ENCODE assay signal across 36 mouse cellular contexts in the genomic region with DNA sequence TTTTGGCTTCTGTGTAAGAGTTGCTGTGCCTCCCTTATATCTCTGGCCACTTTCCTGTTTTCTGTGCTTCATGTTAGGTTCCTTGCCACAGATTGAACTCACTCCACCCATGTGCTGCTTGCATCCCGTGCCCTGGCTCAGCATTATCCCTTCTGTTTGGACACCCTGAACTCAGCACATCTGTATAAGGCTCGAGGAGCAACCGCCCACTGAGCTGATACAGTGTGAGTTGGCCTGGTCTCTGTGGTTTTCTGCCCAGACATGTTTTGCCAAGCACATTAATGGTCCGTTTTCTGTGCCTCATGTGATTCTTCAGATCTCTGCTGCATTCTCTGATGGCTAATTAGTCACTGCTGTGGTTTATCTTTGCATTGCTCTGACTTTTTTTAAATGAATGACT. TPM values are rescaled to one million over a fixed set of nuclear protein-coding genes. Genes with fewer than 3 reads are reported as not detected.
DNase-seq lines count a peak whose midpoint lies in the region; ATAC-seq and TF ChIP-seq lines count a peak whose summit lies in the region.
"Had no signal": no experiment of that assay in that cellular context is flagged by ENCODE, and none has a peak within 500 bp of the region (broad histone marks: within the 10 kb centered on the region; RNA-seq: fewer than 3 reads in every experiment).

No protein-coding gene starts in this region.

- no peak overlapping the region for H3ac ChIP-seq in myocyte (ENCODE audit: control insufficient read depth, insufficient read length)

- no peak for ATAC-seq in midbrain, embryonic 13.5 days
- ATAC-seq in midbrain, postnatal 0 days (ENCODE audit: low FRiP score): no peak
- ATAC-seq: activated CD4-positive, CD25-positive, alpha-beta regulatory T cell, adult 4 months; forebrain, embryonic 13.5 days; forebrain, embryonic 16.5 days; hindbrain, postnatal 0 days; inflammation-experienced regulatory T-cells, adult 6 months had no signal

- H3K4me3 ChIP-seq in midbrain, embryonic 13.5 days (replicated peaks): no peak overlapping the region
- no peak overlapping the region for H3K4me3 ChIP-seq in midbrain, postnatal 0 days (ENCODE audit: low read depth, low read length)
- H3K4me3 ChIP-seq in embryonic fibroblast, embryonic 13.5 days (ENCODE audit: insufficient read depth, low read length): no peak overlapping the region
- H3K4me3 ChIP-seq in myocyte: no peak overlapping the region
- H3K4me3 ChIP-seq: embryonic facial prominence, embryonic 12.5 days; embryonic facial prominence, embryonic 15.5 days; erythroblast, embryonic 14.5 days; forebrain, embryonic 10.5 days; forebrain, embryonic 13.5 days; heart, adult 2 months; heart, embryonic 10.5 days; heart, embryonic 13.5 days had no signal

- no peak overlapping the region for H3K9ac ChIP-seq in midbrain, embryonic 13.5 days (replicated peaks)
- H3K9ac ChIP-seq in midbrain, postnatal 0 days (replicated peaks; ENCODE audit: low read length, poor library complexity, severe bottlenecking): no peak overlapping the region
- H3K9ac ChIP-seq: embryonic facial prominence, embryonic 12.5 days; embryonic facial prominence, embryonic 15.5 days; forebrain, embryonic 13.5 days; heart, embryonic 13.5 days; hindbrain, embryonic 14.5 days had no signal

- DNase-seq in midbrain, postnatal 0 days (ENCODE audit: low spot score): no peak
- peak; percentile 65 for DNase-seq in 3T3-L1 (ENCODE audit: low read depth, low spot score)
- no peak for DNase-seq in kidney, postnatal 4 days
- DNase-seq in adrenal gland, postnatal 14 days: no peak
- DNase-seq: adrenal gland, adult 8-10 months; cerebellum, adult 11 months; cerebellum, adult 2 months; cerebellum, adult 9-11 months; cerebellum, postnatal 25 days; gastrocnemius, postnatal 10 days; gastrocnemius, postnatal 36 days; heart, adult 2 months; heart, postnatal 14 days; heart, postnatal 4 days had no signal

- peaks cover 10% of the 10 kb centered on the region for H3K4me1 ChIP-seq in midbrain, embryonic 13.5 days (replicated peaks)
- H3K4me1 ChIP-seq in midbrain, postnatal 0 days (ENCODE audit: insufficient read depth, low read length): no peaks in the 10 kb centered on the region
- peaks cover 13% of the 10 kb centered on the region for H3K4me1 ChIP-seq in embryonic fibroblast, embryonic 13.5 days (ENCODE audit: control insufficient read depth, insufficient read depth, low read length)
- H3K4me1 ChIP-seq: embryonic facial prominence, embryonic 12.5 days; heart, embryonic 10.5 days; heart, embryonic 13.5 days had no signal

- no peak for TF ChIP-seq CTCF in midbrain, postnatal 0 days (IDR thresholded peaks at IDR 0.05)
- TF ChIP-seq CTCF in embryonic fibroblast, embryonic 13.5 days (IDR thresholded peaks at IDR 0.05; ENCODE audit: borderline replicate concordance, insufficient read depth, low read length): no peak

- no peak for TF ChIP-seq POLR2A in embryonic fibroblast, embryonic 13.5 days (IDR thresholded peaks at IDR 0.05; ENCODE audit: low read depth, low read length)
- no peak for TF ChIP-seq POLR2A in myocyte (IDR thresholded peaks at IDR 0.05; ENCODE audit: insufficient read length, low read depth)

- no peaks in the 10 kb centered on the region for H3K36me3 ChIP-seq in midbrain, embryonic 13.5 days
- H3K36me3 ChIP-seq in midbrain, postnatal 0 days (ENCODE audit: insufficient read depth, low read length): no peaks in the 10 kb centered on the region
- no peaks in the 10 kb centered on the region for H3K36me3 ChIP-seq in myocyte (ENCODE audit: control insufficient read depth, insufficient read depth)
- H3K36me3 ChIP-seq: embryonic facial prominence, embryonic 12.5 days; embryonic facial prominence, embryonic 15.5 days; forebrain, embryonic 10.5 days; heart, embryonic 10.5 days; heart, embryonic 13.5 days had no signal

- H3K9me3 ChIP-seq in midbrain, embryonic 13.5 days: no peaks in the 10 kb centered on the region
- H3K9me3 ChIP-seq in midbrain, postnatal 0 days (ENCODE audit: low read length): no peaks in the 10 kb centered on the region
- H3K9me3 ChIP-seq: embryonic facial prominence, embryonic 12.5 days; embryonic facial prominence, embryonic 15.5 days; forebrain, embryonic 10.5 days; forebrain, embryonic 13.5 days; heart, embryonic 10.5 days; heart, embryonic 13.5 days had no signal

- 88% methylated on average over 4 of the region's 4 CpGs for WGBS in midbrain, embryonic 13.5 days
- WGBS in midbrain, postnatal 0 days: 84% methylated on average over 4 of the region's 4 CpGs

- 0 out of 2 replicates have a peak overlapping the region, but pooled peaks have one; percentile 30 for H3K27ac ChIP-seq in midbrain, embryonic 13.5 days
- no peak overlapping the region for H3K27ac ChIP-seq in midbrain, postnatal 0 days (ENCODE audit: low read depth, low read length)
- peak overlapping the region; percentile 93 for H3K27ac ChIP-seq in embryonic fibroblast, embryonic 13.5 days (ENCODE audit: insufficient read depth, low read length)
- H3K27ac ChIP-seq: embryonic facial prominence, embryonic 12.5 days; embryonic facial prominence, embryonic 15.5 days; forebrain, embryonic 10.5 days; forebrain, embryonic 13.5 days; heart, adult 2 months; heart, embryonic 10.5 days; heart, embryonic 13.5 days; hindbrain, embryonic 14.5 days; hindbrain, postnatal 0 days had no signal

- no peak overlapping the region for H3K4me2 ChIP-seq in midbrain, embryonic 13.5 days (replicated peaks)
- no peak overlapping the region for H3K4me2 ChIP-seq in midbrain, postnatal 0 days (ENCODE audit: low read depth, low read length, poor library complexity, severe bottlenecking)
- H3K4me2 ChIP-seq in myocyte (ENCODE audit: low read depth): peak overlapping the region; percentile 28
- H3K4me2 ChIP-seq: embryonic facial prominence, embryonic 12.5 days; embryonic facial prominence, embryonic 15.5 days; forebrain, embryonic 13.5 days; heart, embryonic 13.5 days; hindbrain, embryonic 14.5 days had no signal

- no peaks in the 10 kb centered on the region for H3K27me3 ChIP-seq in midbrain, embryonic 13.5 days
- no peaks in the 10 kb centered on the region for H3K27me3 ChIP-seq in midbrain, postnatal 0 days (ENCODE audit: insufficient read depth, low read length)
- no peaks in the 10 kb centered on the region for H3K27me3 ChIP-seq in myocyte (ENCODE audit: control insufficient read depth, insufficient read depth, insufficient read length)
- H3K27me3 ChIP-seq: embryonic facial prominence, embryonic 12.5 days; embryonic facial prominence, embryonic 15.5 days; forebrain, embryonic 13.5 days; heart, embryonic 13.5 days had no signal

- H3K79me2 ChIP-seq in myocyte (ENCODE audit: control insufficient read depth, insufficient read depth): no peaks in the 10 kb centered on the region

TF ChIP-seq in myocyte, 11 proteins besides CTCF, POLR2A, EP300 and RAD21:
- peak; percentile 36 for TF ChIP-seq USF1 (IDR thresholded peaks at IDR 0.05; ENCODE audit: low read depth)
- no peak for TF ChIP-seq MAX (IDR thresholded peaks at IDR 0.05; ENCODE audit: low read depth)

RNA-seq across cellular contexts. Expression of gene Svip, which starts 38.2 kb away (rescaled TPM):
- 17.1 and 17.5 TPM in 2 replicates for polyA plus RNA-seq in midbrain, embryonic 13.5 days (2015; fragmentation: Nextera tagmentation; extraction: Ambion mirVana)
- 14.0 and 21.5 TPM in 2 replicates for total RNA-seq in midbrain, postnatal 0 days (2014; rRNA removed)
- polyA plus RNA-seq in midbrain, postnatal 0 days (2015; fragmentation: Nextera tagmentation; extraction: Ambion mirVana): 16.8 and 17.7 TPM in 2 replicates
- 5.1 and 5.2 TPM in 2 replicates for polyA plus RNA-seq in embryonic fibroblast, embryonic 13.5 days (2011; ENCODE audit: insufficient read length, low read depth, missing spikeins)
- 0.80 TPM for polyA plus RNA-seq in myocyte (2012; fragmentation: generic; extraction: Trizol)
- 18.0 TPM in 2 replicates for total RNA-seq in adrenal gland, postnatal 14 days (2021)

RNA-seq across cellular contexts. Expression of gene 1700015G11Rik, which starts 47.9 kb away (rescaled TPM):
- not detected in 2 replicates for polyA plus RNA-seq in midbrain, embryonic 13.5 days (2015; fragmentation: Nextera tagmentation; extraction: Ambion mirVana)
- not detected in 2 replicates for total RNA-seq in midbrain, postnatal 0 days (2014; rRNA removed)
- polyA plus RNA-seq in midbrain, postnatal 0 days (2015; fragmentation: Nextera tagmentation; extraction: Ambion mirVana): not detected in 2 replicates
- not detected in 2 replicates for polyA plus RNA-seq in embryonic fibroblast, embryonic 13.5 days (2011; ENCODE audit: insufficient read length, low read depth, missing spikeins)
- polyA plus RNA-seq in myocyte (2012; fragmentation: generic; extraction: Trizol): not detected
- not detected in 2 replicates for total RNA-seq in adrenal gland, postnatal 14 days (2021)
- total RNA-seq: adrenal gland, adult 8-10 months; adrenal gland, postnatal 4 days; common myeloid progenitor, adult 5-6 weeks; gastrocnemius, adult 18-20 months; gastrocnemius, postnatal 10 days; gastrocnemius, postnatal 36 days; granulocyte monocyte progenitor cell, adult 5-6 weeks; heart, adult 2 months; heart, postnatal 14 days; heart, postnatal 4 days; hindbrain, postnatal 0 days; MEL had no signal
- polyA plus RNA-seq: activated CD4-positive, CD25-positive, alpha-beta regulatory T cell, adult 4 months; cerebellum, adult 2 months; embryonic facial prominence, embryonic 12.5 days; embryonic facial prominence, embryonic 15.5 days; erythroblast, embryonic 14.5 days; forebrain, embryonic 10.5 days; forebrain, embryonic 13.5 days; forebrain, embryonic 16.5 days; heart, adult 2 months; heart, embryonic 10.5 days; heart, embryonic 13.5 days; heart, embryonic 16.5 days; hindbrain, embryonic 11.5 days; hindbrain, embryonic 14.5 days; hindbrain, postnatal 0 days; inflammation-experienced regulatory T-cells, adult 6 months had no signal
